Mouse (Mus musculus): ENCODE measurements around the gene Tmem229b.
"Not testable (repeated sequence)": the region's sequence is repeated elsewhere in the genome, so short reads cannot be mapped to it uniquely, and the experiment has no call there.

Tmem229b gene

GRCm38 (mm10) chr12:79006478-79007125 is 825 bp downstream of the Tmem229b start:
- in situ Hi-C loops (cut with MboI, MseI), result no loop called here

GRCm38 (mm10) chr12:79006076-79006475 is 1.4 kb downstream of the Tmem229b start:
- in situ Hi-C loops (cut with MboI, MseI), result no loop called here

- in situ Hi-C loops (cut with MboI, MseI), result no loop called here
These were observed 2.0 kb downstream of the Tmem229b start for GRCm38 (mm10) chr12:79005456-79005855.

DNA sequence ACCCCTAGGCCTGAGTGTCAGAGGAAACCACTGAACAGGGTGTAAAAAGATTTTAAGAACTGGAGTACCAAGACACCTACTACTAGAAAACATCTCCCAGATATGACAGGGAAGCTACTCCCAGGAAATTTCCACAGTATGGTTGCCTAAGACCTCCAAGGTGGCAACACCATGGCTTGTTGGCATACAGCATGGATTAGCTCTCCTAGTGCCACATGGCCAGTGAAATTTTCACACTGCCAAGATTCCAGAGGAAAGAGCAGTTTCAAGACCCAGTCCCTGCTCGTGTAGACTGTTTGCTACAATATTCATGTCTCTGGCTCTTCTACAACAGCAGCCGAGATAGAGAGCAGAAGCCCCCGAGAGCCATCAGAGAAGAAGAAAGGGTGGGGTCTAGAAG is 4.4 kb downstream of the Tmem229b start:
- in situ Hi-C loops (cut with MboI, MseI), result no loop called here

DNA sequence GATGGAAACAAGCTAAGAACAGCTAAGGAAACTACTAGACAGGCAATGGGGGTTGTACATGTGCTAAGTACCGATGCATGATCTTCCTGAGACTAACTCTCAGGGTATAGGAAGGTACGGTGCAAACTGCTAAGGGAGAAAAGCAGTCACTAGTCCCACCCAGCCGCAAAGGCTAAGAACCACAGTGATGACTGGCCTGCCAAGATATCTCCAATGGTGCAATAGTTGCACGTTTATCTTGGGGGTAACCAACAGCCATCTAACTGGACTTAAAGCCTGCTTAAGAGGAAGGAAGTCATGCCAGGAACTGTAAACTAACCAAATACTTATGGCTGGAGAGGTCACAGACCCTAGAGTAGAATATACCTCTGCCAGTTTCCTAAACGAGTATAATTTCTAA is 5.0 kb downstream of the Tmem229b start:
- in situ Hi-C loops (cut with MboI, MseI), result no loop called here

- in situ Hi-C loops (cut with MboI, MseI), result loop anchor here (10.0 kb wide), 1 partner anchor 1662 kb away; no protein-coding TSS in a partner anchor
These were observed 10.7 kb downstream of the Tmem229b start for GRCm38 (mm10) chr12:78996711-78997110.

- in situ Hi-C loops (cut with MboI, MseI), result loop anchor here (10.0 kb wide), 1 partner anchor 1661 kb away; no protein-coding TSS in a partner anchor
These were observed 11.2 kb downstream of the Tmem229b start for GRCm38 (mm10) chr12:78996271-78996670.

DNA sequence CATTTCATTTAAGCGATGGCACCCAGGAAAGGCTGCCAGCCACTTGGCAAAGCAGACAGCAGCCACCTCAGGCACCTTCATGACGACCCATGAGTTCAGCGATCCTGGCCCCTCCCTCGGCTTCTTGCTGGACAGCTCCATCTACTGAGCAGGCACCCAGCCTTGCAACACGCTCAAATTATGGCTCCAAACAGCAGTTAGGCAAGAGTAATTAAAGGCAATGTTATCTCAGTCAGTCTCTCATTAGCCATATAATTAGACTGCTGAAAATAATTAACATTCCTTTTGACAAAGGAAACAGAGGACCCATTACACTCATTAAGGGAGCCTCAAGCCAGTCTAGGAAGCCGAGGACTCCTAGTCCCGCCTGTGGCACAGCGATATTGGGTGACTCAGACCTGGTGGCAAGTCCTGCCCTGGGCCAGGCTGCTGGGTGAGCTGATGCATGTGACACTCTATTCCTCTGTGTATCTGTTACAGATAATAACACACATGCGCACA is 19.8 kb downstream of the Tmem229b start:
- in situ Hi-C loops (cut with MboI, MseI), result no loop called here

DNA sequence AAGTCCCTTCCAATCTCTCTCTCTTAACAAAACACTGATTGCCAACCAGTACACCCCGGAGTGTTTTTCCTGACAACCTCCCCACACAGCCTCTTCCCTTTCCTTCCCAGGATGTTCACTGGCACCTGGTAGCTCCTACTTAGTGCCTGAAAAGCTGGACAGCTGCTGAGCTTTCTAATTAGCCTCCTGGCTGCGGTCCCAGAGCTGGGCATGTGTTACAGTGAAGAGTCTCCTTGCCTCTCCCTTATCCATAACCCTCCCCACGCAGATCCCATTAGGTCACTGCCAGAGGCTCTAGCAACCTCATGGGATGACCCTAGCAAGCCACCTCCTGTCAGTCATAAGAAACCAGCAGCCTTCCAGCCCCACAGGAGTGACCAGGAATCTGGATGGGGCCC is 23.4 kb downstream of the Tmem229b start:
- in situ Hi-C loops (cut with MboI, MseI), result no loop called here

DNA sequence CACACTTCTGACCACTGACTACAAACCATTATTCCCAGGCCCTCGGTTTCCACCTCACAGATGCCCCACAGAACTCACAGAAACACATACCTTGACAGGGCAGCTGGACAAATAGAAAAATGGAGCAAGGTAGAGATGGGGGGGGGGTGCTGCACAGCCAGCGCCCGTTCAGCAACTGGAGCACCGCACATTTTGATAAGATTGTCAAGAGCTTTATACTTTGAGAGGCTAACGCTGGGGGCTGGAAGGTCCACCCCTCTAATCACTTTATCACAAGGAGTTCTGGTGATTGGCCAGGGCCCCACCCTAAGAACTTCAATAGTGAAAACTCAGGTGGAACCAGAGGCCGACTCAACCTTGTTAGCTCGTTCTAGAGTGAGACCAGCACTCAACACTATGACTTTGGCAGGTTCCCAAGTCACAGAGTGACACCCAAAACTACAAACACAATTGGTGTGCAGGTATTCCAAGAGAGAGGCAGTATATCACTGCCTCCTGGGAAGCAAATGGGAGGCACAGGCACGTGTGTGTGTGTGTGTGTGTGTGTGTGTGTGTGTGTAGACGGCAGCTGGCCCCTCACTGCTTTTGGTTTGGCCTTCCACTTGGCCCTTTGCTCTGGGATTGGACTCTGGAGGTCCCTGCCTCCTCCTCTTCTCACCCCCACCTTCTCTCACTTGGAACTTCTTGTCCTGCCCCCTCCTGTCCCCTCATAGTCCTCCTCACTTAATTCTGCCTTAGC is 24.0 kb downstream of the Tmem229b start:
- in situ Hi-C loops (cut with MboI, MseI), result no loop called here

GRCm38 (mm10) chr12:78981938-78982825 is 25.2 kb downstream of the Tmem229b start:
- in situ Hi-C loops (cut with MboI, MseI), result no loop called here

DNA sequence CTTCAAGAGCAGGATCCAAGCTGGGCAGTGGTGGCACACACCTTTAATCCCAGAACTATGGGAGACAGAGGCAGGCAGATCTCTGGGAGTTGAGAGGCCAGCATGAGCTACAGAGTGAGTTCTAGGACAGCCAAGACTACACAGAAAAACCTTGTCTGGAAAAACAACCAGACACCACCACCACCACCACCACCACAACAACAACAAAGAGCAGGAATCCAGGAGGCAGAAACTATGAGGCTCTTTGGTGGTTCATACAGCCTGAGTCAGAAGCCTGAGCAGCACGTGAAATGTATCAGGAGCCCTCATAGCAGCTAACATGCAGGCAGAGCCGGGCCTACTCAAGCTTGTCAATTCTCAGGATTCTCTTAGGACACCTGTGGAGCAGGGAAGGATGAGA is 26.3 kb downstream of the Tmem229b start:
- in situ Hi-C loops (cut with MboI, MseI), result no loop called here

DNA sequence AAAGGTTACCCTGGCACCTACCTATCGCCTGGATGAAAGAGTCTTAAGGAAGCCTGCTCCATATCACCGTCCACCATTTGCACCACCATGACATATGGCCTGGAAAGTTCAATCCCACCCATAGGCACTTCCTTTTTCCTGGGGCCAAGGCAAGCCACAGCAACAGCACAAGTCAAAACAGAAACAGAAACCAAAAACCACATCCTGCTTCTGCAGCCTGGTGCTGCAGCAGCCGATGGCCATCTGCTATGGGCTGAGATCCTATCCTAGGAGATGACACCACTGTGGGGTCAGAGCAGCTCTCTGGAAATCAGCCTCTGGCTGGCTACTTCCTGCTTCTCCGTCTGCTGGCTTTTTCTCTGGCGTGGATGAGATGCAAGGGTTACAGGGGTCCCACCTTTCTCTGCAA is 26.7 kb downstream of the Tmem229b start:
- in situ Hi-C loops (cut with MboI, MseI), result no loop called here

DNA sequence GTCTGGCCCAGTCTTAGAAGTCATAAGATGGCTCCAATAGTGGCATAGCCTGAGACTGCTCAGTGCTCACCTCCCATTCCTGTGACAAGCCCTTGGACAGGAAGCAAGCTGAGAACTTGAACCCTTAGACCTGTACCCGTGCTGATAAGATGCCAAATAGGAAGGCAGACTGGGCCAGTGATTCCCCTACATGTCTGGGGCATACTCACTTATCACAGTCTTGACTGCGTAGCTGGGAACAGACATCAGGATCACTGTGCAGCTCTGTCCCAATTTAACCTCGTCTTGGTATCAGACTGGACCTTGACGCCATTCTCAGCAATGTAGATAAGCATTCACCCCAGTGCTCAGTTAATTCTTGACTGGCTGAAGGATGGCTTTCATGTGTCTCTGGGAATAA is 29.9 kb downstream of the Tmem229b start:
- in situ Hi-C loops (cut with MboI, MseI), result no loop called here

- in situ Hi-C loops (cut with MboI, MseI), result no loop called here
These were observed 30.3 kb downstream of the Tmem229b start for GRCm38 (mm10) chr12:78977078-78977477.

- in situ Hi-C loops (cut with MboI, MseI), result no loop called here
These were observed 31.6 kb downstream of the Tmem229b start for GRCm38 (mm10) chr12:78975836-78976235.

GRCm38 (mm10) chr12:78974767-78975166 is 32.7 kb downstream of the Tmem229b start:
- in situ Hi-C loops (cut with MboI, MseI), result no loop called here

GRCm38 (mm10) chr12:78973779-78974178 is 33.6 kb downstream of the Tmem229b start:
- in situ Hi-C loops (cut with MboI, MseI), result no loop called here

DNA sequence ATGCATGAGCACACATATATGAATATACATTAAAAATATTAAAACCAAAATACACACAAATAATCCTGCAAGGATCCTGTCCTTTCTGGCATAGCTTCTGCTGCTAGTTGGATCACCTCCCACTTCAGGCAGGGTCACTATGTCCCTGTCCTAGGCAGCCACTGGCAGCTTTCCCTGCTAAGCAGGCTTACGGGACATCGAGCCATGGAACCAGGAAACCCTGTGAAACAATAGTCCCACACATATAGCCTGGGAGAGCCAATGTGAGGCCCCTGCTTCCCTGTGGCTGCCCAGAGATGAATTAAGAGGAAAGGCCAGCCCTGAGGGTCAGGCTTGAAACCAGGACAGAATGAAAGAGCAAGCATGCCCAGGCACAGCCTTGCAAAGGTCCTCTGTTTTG is 35.8 kb downstream of the Tmem229b start:
- in situ Hi-C loops (cut with MboI, MseI), result no loop called here

DNA sequence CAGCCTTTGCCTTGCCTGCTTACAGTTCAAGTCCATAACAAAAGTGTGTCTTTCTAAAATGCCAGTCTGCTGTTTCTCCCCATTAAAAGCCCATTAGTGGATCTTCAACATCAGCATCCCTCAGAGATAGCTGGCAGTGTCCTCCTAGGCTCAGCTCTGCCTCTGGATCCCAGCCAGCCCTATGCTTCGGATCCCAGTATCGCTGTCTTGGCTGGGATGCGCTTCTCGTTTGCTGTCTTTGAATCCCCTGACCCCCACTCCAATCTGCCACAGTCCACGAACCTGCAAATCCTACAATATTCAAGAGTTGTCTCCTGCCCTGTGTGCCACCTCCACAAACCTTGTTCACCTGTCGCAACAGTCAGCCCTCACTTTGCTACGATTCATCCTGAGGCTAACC is 36.7 kb downstream of the Tmem229b start:
- in situ Hi-C loops (cut with MboI, MseI), result no loop called here

GRCm38 (mm10) chr12:78964496-78964895 is 42.9 kb downstream of the Tmem229b start:
- in situ Hi-C loops (cut with MboI, MseI), result not testable (repeated sequence)

DNA sequence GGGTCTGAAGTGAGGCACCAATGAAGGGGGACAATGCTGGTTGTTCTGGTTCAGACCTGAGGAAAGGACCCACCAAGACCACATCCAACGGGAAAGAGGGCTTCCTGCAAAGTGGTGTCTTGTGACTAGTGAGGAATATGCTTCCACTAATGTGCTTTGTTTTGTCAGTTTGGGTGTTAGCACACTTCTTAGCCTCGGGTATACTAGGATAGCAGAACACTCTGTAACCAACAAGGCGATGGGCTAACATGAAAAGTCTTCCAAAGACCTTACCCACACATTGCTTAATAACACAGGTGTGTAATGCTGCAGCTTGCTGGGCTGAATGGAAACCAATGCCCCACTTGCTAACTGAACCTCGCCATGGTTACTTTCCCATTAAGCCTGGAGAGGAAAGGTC is 51.0 kb downstream of the Tmem229b start:
- in situ Hi-C loops (cut with MboI, MseI), result no loop called here
